Mouse (Mus musculus): Measurements from ENCODE around the gene Ttll11.

GRCm38 (mm10) chr2:35739669-35740254 lies 240.0 kb downstream of the Ttll11 start:
- TF ChIP-seq MAFK (IDR thresholded peaks at IDR 0.05; ENCODE audit: insufficient read depth, low read depth, low read length) (no peak), ZNF384 (IDR thresholded peaks at IDR 0.05; ENCODE audit: low read depth, low read length) (no peak), CHD2 (IDR thresholded peaks at IDR 0.05; ENCODE audit: low read depth, low read length) (no peak), HCFC1 (IDR thresholded peaks at IDR 0.05; ENCODE audit: borderline replicate concordance, insufficient read depth, low read length) (no peak), ZC3H11A (IDR thresholded peaks at IDR 0.05; ENCODE audit: borderline replicate concordance, low read depth, low read length) (no peak)
